Mouse (Mus musculus): ENCODE results near the gene Slc44a5.

The Slc44a5 gene

GRCm38 (mm10) chr3:154171881-154172592, 198.8 kb downstream of the Slc44a5 start:
- no peak for DNase-seq (ENCODE audit: low spot score)

GRCm38 (mm10) chr3:154172593-154172965, 199.3 kb downstream of the Slc44a5 start:
- DNase-seq (ENCODE audit: low spot score): no peak

- no peak for DNase-seq (ENCODE audit: low spot score)
These were observed 200.3 kb downstream of the Slc44a5 start for GRCm38 (mm10) chr3:154173556-154173955.

- DNase-seq (ENCODE audit: low spot score): no peak
These were observed 200.8 kb downstream of the Slc44a5 start for GRCm38 (mm10) chr3:154174031-154174430.

- no peak for DNase-seq (ENCODE audit: low spot score)
These were observed 201.5 kb downstream of the Slc44a5 start for GRCm38 (mm10) chr3:154174766-154175165.

GRCm38 (mm10) chr3:154177665-154178305, 204.5 kb downstream of the Slc44a5 start:
- DNase-seq (ENCODE audit: low spot score): no peak

- DNase-seq (ENCODE audit: low spot score): no peak
These were observed 206.2 kb downstream of the Slc44a5 start for GRCm38 (mm10) chr3:154179423-154179920.

GRCm38 (mm10) chr3:154182987-154183386, 209.8 kb downstream of the Slc44a5 start:
- no peak for DNase-seq (ENCODE audit: low spot score)

- no peak for DNase-seq (ENCODE audit: low spot score)
These were observed 210.7 kb downstream of the Slc44a5 start for GRCm38 (mm10) chr3:154183957-154184356.

- no peak for DNase-seq (ENCODE audit: low spot score)
These were observed 215.4 kb downstream of the Slc44a5 start for GRCm38 (mm10) chr3:154188668-154189067.

GRCm38 (mm10) chr3:154192328-154193030, 219.2 kb downstream of the Slc44a5 start:
- peak; percentile 48 for DNase-seq (ENCODE audit: low spot score)

GRCm38 (mm10) chr3:154193189-154193840, 220.1 kb downstream of the Slc44a5 start:
- DNase-seq (ENCODE audit: low spot score): no peak

- peak; percentile 21 for DNase-seq (ENCODE audit: low spot score)
These were observed 227.2 kb downstream of the Slc44a5 start for GRCm38 (mm10) chr3:154200422-154200828.

- DNase-seq (ENCODE audit: low spot score): no peak
These were observed 228.6 kb downstream of the Slc44a5 start for GRCm38 (mm10) chr3:154201796-154202195.

- no peak for DNase-seq (ENCODE audit: low spot score)
These were observed 229.1 kb downstream of the Slc44a5 start for GRCm38 (mm10) chr3:154202383-154202782.

- DNase-seq (ENCODE audit: low spot score): no peak
These were observed 235.2 kb downstream of the Slc44a5 start for GRCm38 (mm10) chr3:154208479-154208878.

GRCm38 (mm10) chr3:154209201-154209754, 236.0 kb downstream of the Slc44a5 start:
- DNase-seq (ENCODE audit: low spot score): no peak

GRCm38 (mm10) chr3:154209776-154210430, 236.7 kb downstream of the Slc44a5 start:
- no peak for DNase-seq (ENCODE audit: low spot score)

- DNase-seq (ENCODE audit: low spot score): no peak
These were observed 237.3 kb downstream of the Slc44a5 start for GRCm38 (mm10) chr3:154210431-154211055.

GRCm38 (mm10) chr3:154212551-154212950, 239.3 kb downstream of the Slc44a5 start:
- no peak for DNase-seq (ENCODE audit: low spot score)

- DNase-seq (ENCODE audit: low spot score): no peak
These were observed 242.1 kb downstream of the Slc44a5 start for GRCm38 (mm10) chr3:154215309-154215708.
